Mouse (Mus musculus) embryonic facial prominence, embryonic 14.5 days (tissue): ENCODE results near the gene Rpl36-ps4. TPM values are rescaled to one million over a fixed set of nuclear protein-coding genes. Genes with fewer than 3 reads are reported as not detected.

ENCODE experiments used
- ATAC-seq: fragments of 200-750 bp; cut with Nextera tagmentation; 2 replicates; pipeline ENCODE4 v1.8.0; 2017; ENCODE audit warnings: low read depth, moderate number of reproducible peaks, moderate TSS enrichment
- DNase-seq: peaks from one replicate; pipeline ENCODE4 v3.0.0-alpha.2; 2015; ENCODE audit warnings: low spot score
- H3K27ac ChIP-seq: fragments of 300-500 bp; sonication (generic); replicated peaks from 2 replicates; pipeline ENCODE4 v1.5.1; 2014; ENCODE audit warnings: low read depth, mild to moderate bottlenecking, low read length, moderate library complexity
- H3K27me3 ChIP-seq: fragments of 300-500 bp; sonication (generic); replicated peaks from 2 replicates; pipeline ENCODE4 v1.6.1; 2014; ENCODE audit warnings: low read length; ENCODE audit not compliant: control insufficient read depth, insufficient read depth
- H3K36me3 ChIP-seq: fragments of 300-500 bp; sonication (generic); 2 replicates; pipeline ENCODE4 v1.6.1; 2014; ENCODE audit warnings: low read length, mixed read lengths; ENCODE audit not compliant: control insufficient read depth, insufficient read depth
- H3K4me1 ChIP-seq: fragments of 300-500 bp; sonication (generic); 2 replicates; pipeline ENCODE4 v1.6.1; 2014; ENCODE audit warnings: antibody characterized with exemption, low read length; ENCODE audit not compliant: control insufficient read depth, insufficient read depth
- H3K4me2 ChIP-seq: fragments of 300-500 bp; sonication (generic); 2 replicates; pipeline ENCODE4 v1.6.1; 2014; ENCODE audit warnings: low read depth, mild to moderate bottlenecking, low read length, moderate library complexity, mixed read lengths
- H3K4me3 ChIP-seq: fragments of 300-500 bp; sonication (generic); 2 replicates; pipeline ENCODE4 v1.5.1; 2014; ENCODE audit warnings: low read depth, mild to moderate bottlenecking, low read length
- H3K9ac ChIP-seq: fragments of 300-500 bp; sonication (generic); 2 replicates; pipeline ENCODE4 v1.6.1; 2014; ENCODE audit warnings: low read depth, mild to moderate bottlenecking, low read length, moderate library complexity, mixed read lengths
- H3K9me3 ChIP-seq: fragments of 300-500 bp; sonication (generic); 2 replicates; pipeline ENCODE4 v1.6.1; 2016; ENCODE audit warnings: low read length; ENCODE audit not compliant: control insufficient read depth
- WGBS: fragments of 180-500 bp; shearing (Covaris S2); extraction: QIAGEN DNeasy Blood & Tissue Kit; methylation state at CpG from one replicate; pipeline ENCODE4 v1.1.7; 2014; 5-methylcytosine and 5-hydroxymethylcytosine counted together
- polyA plus RNA-seq: library from polyadenylated mRNA; unstranded; fragments of >200 nt; fragmentation: Nextera tagmentation; extraction: Ambion mirVana; gene quantifications from 2 replicates; pipeline ENCODE4 v1.2.1, GENCODE M21; 2014

The Rpl36-ps4 gene
- polyA plus RNA-seq = not detected in 2 replicates

DNA sequence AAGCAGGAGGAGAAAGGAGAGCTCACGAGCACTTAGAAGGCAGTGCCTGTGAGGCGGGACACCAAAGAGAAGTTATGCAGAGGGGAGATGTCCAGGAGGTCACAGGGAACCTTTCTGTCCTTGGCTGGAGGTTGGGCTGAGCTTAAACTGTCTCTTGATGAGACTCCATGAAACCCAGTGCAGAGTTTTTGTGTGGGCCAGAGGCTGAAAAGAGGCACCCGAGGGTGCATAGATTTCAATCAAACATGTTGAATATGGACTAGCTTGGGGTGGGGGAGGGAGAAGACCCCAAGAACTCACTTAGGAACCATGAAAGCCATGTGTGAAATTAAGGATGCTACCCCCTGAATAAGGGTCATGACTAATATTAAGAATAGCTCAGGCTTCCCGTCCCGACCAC is at the start of gene Rpl36-ps4:
Gene Rpl36-ps4 (plus strand): TSS at position 301 of the 400 bp plus-strand sequence.
- H3K27me3 ChIP-seq = no peaks in the 10 kb centered on the region
- ATAC-seq = no peak
- no peaks in the 10 kb centered on the region for H3K4me1 ChIP-seq
- H3K4me2 ChIP-seq = no peak within 1 kb of the TSS
- DNase-seq = no peak
- no peaks in the 10 kb centered on the region for H3K9me3 ChIP-seq
- WGBS = 87% methylated on average over 5 of the region's 5 CpGs
- no peaks in the 10 kb centered on the region for H3K36me3 ChIP-seq
- H3K9ac ChIP-seq = no peak within 1 kb of the TSS
- H3K4me3 ChIP-seq = no peak within 1 kb of the TSS
- no peak within 1 kb of the TSS for H3K27ac ChIP-seq

DNA sequence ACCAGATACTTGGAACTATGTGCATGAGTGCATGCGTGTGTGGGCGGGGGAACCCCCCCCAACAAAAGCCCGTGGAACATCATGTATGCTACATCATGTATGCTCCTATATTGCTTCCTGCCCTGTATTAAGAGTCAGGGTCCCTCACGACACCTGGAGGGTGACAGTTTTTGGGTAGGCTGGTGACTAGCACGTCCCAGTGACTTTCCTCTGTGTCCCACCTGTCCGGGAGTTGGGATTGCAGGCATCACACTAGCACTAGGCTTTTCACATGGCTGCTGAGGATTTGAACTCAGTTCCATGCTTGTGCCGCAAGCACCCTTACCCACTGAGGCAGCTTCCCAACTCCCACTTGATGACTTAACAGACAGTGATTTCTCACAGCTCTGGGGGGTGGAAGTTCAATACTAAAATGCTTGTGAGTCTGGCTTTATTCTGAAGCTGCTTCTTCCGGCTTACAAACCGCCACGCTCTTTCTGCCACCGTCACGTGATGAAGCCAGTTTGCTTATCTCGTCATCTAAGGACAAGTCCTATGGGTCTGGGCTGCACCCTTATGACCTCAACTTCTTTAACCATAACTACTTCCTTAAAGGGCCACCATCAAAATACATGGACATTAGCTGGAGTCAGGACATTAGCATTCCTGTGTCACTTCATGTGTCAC is 49.2 kb upstream of the Rpl36-ps4 start:
- Histone ChIP-seq H3K27me3 (no peaks in the 10 kb centered on the region), H3K36me3 (no peaks in the 10 kb centered on the region), H3K9me3 (no peaks in the 10 kb centered on the region), H3K9ac (no peak overlapping the region), H3K27ac (no peak overlapping the region), H3K4me3 (no peak overlapping the region), H3K4me1 (no peaks in the 10 kb centered on the region), H3K4me2 (no peak overlapping the region)
- ATAC-seq (no peak), DNase-seq (no peak)
- 80% methylated on average over 13 of the region's 13 CpGs for WGBS

DNA sequence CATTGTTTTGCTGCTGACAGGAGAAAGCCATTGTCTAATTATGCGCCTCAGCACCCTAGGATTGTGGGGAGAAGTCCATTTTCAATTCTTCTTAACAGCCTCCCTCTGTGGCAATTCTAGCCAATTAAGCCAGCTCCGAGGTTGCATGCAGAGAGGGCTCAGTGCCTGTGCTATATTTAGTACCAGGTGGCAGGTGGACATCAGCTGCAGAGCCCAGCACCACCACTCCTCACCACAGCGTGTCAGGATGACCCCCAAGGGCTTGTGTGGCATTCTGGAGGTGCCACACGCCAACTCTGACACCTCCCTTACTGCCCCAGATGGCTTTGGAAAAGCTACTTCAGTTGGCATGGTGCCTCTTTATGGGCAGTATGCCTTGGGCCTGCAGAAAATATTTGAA is 48.5 kb upstream of the Rpl36-ps4 start:
- H3K9me3 ChIP-seq = no peaks in the 10 kb centered on the region
- H3K4me3 ChIP-seq = no peak overlapping the region
- no peaks in the 10 kb centered on the region for H3K27me3 ChIP-seq
- H3K27ac ChIP-seq = no peak overlapping the region
- ATAC-seq (no peak), DNase-seq (no peak)
- H3K9ac ChIP-seq = no peak overlapping the region
- no peaks in the 10 kb centered on the region for H3K36me3 ChIP-seq
- no peak overlapping the region for H3K4me2 ChIP-seq
- H3K4me1 ChIP-seq = no peaks in the 10 kb centered on the region
- 46% methylated on average over 4 of the region's 4 CpGs for WGBS

DNA sequence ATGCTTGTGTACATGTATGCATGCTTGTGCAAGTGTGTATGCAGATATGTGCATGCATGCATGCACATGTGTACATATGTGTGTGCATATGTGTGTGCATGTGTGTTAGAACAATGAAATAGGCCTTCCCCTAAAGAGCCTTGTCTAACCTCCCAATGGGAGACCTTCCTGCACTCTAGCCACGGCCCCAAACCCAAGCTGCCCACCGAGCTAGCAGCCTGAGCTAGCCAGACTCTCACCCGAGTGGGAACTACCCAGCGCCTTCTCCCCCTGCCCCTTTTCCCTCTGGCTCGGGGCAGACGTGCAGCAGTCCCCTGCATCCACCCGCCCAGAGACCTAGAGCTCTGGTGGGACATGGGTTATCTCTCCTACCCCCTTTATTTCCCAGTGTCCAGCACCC is 47.3 kb upstream of the Rpl36-ps4 start:
- H3K9me3 ChIP-seq = no peaks in the 10 kb centered on the region
- no peak overlapping the region for H3K4me3 ChIP-seq
- WGBS = 79% methylated on average over 7 of the region's 7 CpGs
- H3K4me2 ChIP-seq = no peak overlapping the region
- no peaks in the 10 kb centered on the region for H3K27me3 ChIP-seq
- H3K36me3 ChIP-seq = no peaks in the 10 kb centered on the region
- no peak for DNase-seq
- no peak for ATAC-seq
- H3K4me1 ChIP-seq = 0 out of 2 replicates have a peak, but pooled peaks cover 3% of the 10 kb centered on the region
- no peak overlapping the region for H3K9ac ChIP-seq
- H3K27ac ChIP-seq = no peak overlapping the region

DNA sequence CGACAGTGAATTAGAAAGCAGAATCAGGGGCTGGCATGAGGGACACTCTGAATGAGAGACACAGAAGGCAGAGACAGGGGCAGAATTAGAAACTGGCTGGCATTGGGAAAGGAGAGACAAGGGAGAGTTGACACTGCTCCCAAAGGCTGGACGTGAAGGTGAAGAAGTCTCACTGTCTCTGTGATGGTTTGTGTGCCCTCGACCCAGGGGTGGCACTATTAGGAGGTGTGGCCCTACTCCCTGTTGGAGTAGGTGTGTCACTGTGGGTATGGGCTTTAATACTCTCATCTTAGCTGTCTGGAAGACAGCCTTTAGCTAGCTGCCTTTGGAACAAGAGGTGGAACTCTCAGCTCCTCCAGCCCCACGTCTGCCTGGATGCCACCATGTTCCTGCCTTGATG is 46.8 kb upstream of the Rpl36-ps4 start:
- Histone ChIP-seq H3K27me3 (no peaks in the 10 kb centered on the region), H3K4me3 (no peak overlapping the region), H3K9ac (no peak overlapping the region), H3K9me3 (no peaks in the 10 kb centered on the region), H3K4me1 (0 out of 2 replicates have a peak, but pooled peaks cover 3% of the 10 kb centered on the region), H3K4me2 (no peak overlapping the region), H3K27ac (no peak overlapping the region), H3K36me3 (no peaks in the 10 kb centered on the region)
- 80% methylated on average over 4 of the region's 4 CpGs for WGBS
- DNase-seq (no peak), ATAC-seq (no peak)

DNA sequence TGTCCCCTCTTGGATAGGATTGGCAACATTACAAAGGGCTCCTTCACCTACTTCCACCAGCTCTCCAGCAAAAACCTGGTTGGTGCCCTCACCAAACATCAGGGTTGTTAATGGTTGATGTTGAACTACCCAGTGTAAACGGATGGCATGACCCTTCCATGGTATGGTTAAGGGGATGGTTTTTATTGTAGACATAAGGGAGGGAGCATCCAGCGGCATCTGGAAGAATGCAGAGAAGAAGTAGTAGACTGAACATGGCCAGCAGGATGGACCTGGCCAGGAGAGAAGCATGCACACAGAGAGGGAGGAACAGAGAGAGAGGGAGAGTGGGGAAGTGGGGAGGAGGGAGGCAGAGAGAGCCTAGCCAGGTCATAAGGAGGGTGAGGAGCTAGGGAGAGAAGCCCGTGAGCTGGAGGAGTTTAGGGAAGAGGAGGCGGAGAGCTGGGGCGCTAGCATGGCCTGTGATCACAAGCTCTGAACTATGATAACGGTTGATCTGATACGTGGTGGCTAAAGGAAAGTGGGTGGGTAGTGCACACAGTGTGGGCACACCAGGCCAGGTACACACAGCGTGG is 45.3 kb upstream of the Rpl36-ps4 start:
- no peak for DNase-seq
- WGBS = 85% methylated on average over 8 of the region's 8 CpGs
- H3K36me3 ChIP-seq = no peaks in the 10 kb centered on the region

DNA sequence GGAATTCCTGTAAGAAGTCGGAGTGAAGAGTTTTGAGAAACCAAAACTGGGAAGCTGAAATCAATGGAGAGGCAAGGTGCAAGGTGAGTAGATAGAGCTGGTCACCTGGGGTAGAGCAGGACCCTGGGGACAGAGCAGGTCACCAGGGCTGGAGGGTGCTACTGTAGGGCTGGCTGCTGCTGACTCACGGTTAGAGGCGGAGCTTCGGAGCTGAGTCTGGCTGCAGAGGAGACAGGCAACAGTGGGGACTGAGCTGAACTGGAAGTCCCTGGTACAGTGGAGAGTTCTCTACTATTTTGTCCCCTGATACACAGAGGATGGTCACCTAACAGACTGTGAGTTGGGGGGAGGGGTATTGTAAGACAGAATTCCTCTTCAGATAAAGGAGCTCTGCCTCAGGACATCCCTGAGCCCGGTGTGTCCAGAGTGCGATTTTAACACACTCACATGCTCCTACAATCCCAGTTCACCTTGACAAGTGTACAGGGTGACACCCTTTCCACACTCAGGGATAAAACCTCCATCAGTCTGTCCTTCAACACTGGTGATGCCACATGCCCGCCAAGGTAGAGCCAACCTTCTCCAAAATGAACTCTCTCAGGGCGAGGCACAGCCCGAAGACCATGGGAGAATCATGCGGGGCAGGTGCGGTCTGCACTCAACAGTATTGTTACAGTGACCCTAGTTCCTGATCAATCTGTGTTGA is 44.3 kb upstream of the Rpl36-ps4 start:
- no peaks in the 10 kb centered on the region for H3K9me3 ChIP-seq
- H3K9ac ChIP-seq = no peak overlapping the region
- no peaks in the 10 kb centered on the region for H3K27me3 ChIP-seq
- WGBS = 76% methylated on average over 11 of the region's 11 CpGs
- peaks cover 3% of the 10 kb centered on the region; the same call in 1 of the 2 replicates for H3K4me1 ChIP-seq
- no peaks in the 10 kb centered on the region for H3K36me3 ChIP-seq
- ATAC-seq (no peak), DNase-seq (no peak)
- no peak overlapping the region for H3K4me2 ChIP-seq
- no peak overlapping the region for H3K27ac ChIP-seq
- no peak overlapping the region for H3K4me3 ChIP-seq

More for the DNA sequence above, 45.3 kb upstream of the Rpl36-ps4 start:
- H3K4me1 ChIP-seq = peaks cover 3% of the 10 kb centered on the region; the same call in 1 of the 2 replicates
- ATAC-seq = no peak
- no peak overlapping the region for H3K4me3 ChIP-seq
- H3K9me3 ChIP-seq = no peaks in the 10 kb centered on the region
- no peak overlapping the region for H3K9ac ChIP-seq
- H3K27me3 ChIP-seq = no peaks in the 10 kb centered on the region
- no peak overlapping the region for H3K4me2 ChIP-seq
- H3K27ac ChIP-seq = no peak overlapping the region

DNA sequence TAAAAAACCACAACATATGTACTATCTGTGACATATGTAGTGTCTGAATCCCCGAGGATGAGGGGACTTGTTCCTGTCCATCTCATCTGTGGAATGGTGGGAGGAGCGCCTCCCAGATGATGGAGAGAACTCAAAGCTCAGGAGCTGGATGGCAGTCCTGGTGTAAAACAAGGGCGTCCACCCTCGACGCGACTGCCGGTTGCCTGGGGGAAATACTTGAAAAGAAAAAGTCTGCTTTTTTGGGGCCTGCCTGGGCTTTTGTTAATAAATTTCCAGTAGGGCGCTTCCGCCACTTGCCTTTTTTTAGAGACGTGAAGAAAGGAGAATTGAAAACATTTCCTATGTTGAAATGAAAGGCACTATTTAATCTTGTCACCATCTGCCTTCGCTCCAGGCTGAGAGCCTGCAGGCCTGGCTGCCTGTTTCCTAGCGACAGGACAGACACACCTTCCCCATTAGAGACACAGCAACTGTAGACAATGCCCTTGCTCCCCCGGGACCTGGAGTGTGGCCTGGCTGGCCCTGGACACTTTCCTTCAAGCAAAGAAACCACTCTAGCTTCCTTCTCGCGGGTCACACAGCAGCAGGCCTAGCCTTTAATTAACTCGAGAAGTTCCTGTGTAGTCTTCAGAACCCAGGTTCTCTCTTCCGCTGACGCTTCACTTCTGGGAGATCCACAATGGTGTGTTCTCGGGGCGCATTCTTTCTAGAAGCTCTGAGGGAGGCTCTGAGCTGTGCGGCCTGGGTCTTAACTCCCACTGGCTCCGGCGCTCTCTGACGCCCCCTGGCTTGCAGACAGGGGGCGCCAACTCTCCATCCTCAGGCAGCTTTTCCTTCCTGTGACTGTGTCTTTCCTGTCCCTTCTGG is 43.3 kb upstream of the Rpl36-ps4 start:
- H3K9ac ChIP-seq = no peak overlapping the region
- DNase-seq (peak; percentile 78), ATAC-seq (peak; percentile 78)
- peaks cover 3% of the 10 kb centered on the region; the same call in 1 of the 2 replicates for H3K4me1 ChIP-seq
- no peaks in the 10 kb centered on the region for H3K9me3 ChIP-seq
- 17% methylated on average over 25 of the region's 25 CpGs for WGBS
- no peak overlapping the region for H3K4me3 ChIP-seq
- no peak overlapping the region; the same call in 1 of the 2 replicates for H3K27ac ChIP-seq
- H3K4me2 ChIP-seq = peak overlapping the region; percentile 23; the same call in 1 of the 2 replicates
- H3K36me3 ChIP-seq = no peaks in the 10 kb centered on the region
- H3K27me3 ChIP-seq = no peaks in the 10 kb centered on the region
